Mouse (Mus musculus): ENCODE data around the gene Ptx4.
A peak's percentile ranks its signal among the peaks of the same experiment; 100 is the strongest.

DNA sequence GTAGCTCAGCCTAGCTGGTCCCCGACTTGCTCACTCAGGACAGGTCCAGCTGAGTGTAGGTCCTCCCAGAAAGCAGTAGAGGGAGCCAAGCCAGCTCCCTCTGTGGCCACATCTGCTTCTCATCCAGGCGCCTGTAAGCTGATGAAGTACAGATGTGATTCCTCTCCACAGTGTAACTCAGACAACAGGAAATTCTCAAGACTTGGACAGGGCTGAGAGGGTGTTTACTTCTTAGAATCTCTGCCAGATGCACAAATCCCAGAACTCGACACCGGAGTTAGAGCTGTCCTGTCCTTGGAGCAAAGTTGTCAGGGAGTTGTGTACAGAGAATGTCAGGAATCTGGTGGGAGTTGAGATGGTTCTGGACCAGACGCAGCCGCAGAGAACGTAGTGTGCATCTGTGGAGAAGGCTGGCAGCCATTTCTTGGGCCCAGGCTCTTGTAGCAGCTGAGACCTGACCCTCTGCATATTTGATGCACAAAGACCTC lies 37.1 kb upstream of the Ptx4 start, which contains the start of gene Tmem204:
- TF ChIP-seq POLR2A (IDR thresholded peaks at IDR 0.05; ENCODE audit: borderline replicate concordance, extremely low read depth, insufficient read depth, insufficient read length, poor library complexity, severe bottlenecking) = no peak
- peak; percentile 24; the same call in 1 of the 2 replicates for TF ChIP-seq CTCF (IDR thresholded peaks at IDR 0.05; ENCODE audit: borderline replicate concordance, extremely low read depth, insufficient read depth, insufficient read length)
